In the genomic region with DNA sequence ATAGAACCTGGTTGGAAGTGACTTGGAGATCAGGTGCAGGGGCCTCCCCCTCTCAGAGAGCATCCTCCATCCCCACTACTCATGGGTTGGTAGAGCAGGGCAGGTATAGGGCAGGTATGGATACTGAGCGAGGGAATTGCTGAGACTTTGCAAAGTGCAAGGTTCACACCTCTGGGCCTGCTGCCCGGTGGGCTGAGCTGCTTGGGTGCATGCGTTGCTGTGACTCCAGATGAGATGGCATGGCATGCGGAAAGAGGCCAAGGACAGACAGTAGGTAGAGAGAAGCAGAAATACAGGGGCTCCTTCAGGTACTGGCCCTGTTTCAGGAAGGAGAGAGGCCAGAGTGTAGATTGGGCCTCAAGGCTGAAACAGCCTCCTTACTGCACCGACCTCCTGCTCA, we compare ENCODE assay signal across 13 mouse cellular contexts.
"Had no signal": no experiment of that assay in that cellular context is flagged by ENCODE, and none has a peak within 500 bp of the region (broad histone marks: within the 10 kb centered on the region; RNA-seq: fewer than 3 reads in every experiment).

No protein-coding gene starts in this region.

- H3K9ac ChIP-seq: limb, embryonic 15.5 days; liver, embryonic 12.5 days; lung, embryonic 14.5 days; midbrain, embryonic 12.5 days; neural tube, embryonic 13.5 days had no signal

- H3K36me3 ChIP-seq: limb, embryonic 15.5 days; liver, embryonic 12.5 days; midbrain, embryonic 12.5 days; neural tube, embryonic 13.5 days had no signal

- H3K27me3 ChIP-seq: limb, embryonic 15.5 days; neural tube, embryonic 13.5 days had no signal

- DNase-seq: layer of hippocampus, adult 9-11 months; layer of hippocampus, postnatal 36 days; lung, embryonic 14.5 days; lung, postnatal 10 days; lung, postnatal 4 days; retina, postnatal 1 day; thymus, postnatal 4 days had no signal

- H3K27ac ChIP-seq: limb, embryonic 15.5 days; liver, embryonic 12.5 days; midbrain, embryonic 12.5 days; neural tube, embryonic 13.5 days had no signal

- H3K4me3 ChIP-seq: limb, embryonic 15.5 days; liver, embryonic 12.5 days; midbrain, embryonic 12.5 days; neural tube, embryonic 13.5 days had no signal

- ATAC-seq: inflammation-experienced regulatory T-cells, adult 6 months; liver, embryonic 12.5 days; midbrain, embryonic 16.5 days had no signal

- H3K4me2 ChIP-seq: limb, embryonic 15.5 days; liver, embryonic 12.5 days; lung, embryonic 14.5 days; midbrain, embryonic 12.5 days; neural tube, embryonic 13.5 days had no signal

- H3K9me3 ChIP-seq: limb, embryonic 15.5 days; liver, embryonic 12.5 days; midbrain, embryonic 12.5 days; neural tube, embryonic 13.5 days had no signal
